Mouse (Mus musculus) hindbrain, embryonic 11.5 days (tissue): Measurements from ENCODE around the gene Fn1. TPM values are rescaled to one million over a fixed set of nuclear protein-coding genes. Genes with fewer than 3 reads are reported as not detected.
A peak's percentile ranks its signal among the peaks of the same experiment; 100 is the strongest.

ENCODE experiments used
- ATAC-seq: fragments of 200-750 bp; cut with Nextera tagmentation; 2 replicates; pipeline ENCODE4 v1.8.0; 2017; ENCODE audit warnings: mild to moderate bottlenecking, moderate TSS enrichment, moderate library complexity; ENCODE audit not compliant: low FRiP score
- DNase-seq: peaks from one replicate; pipeline ENCODE4 v3.0.0-alpha.2; 2015; ENCODE audit warnings: low spot score
- H3K27ac ChIP-seq: fragments of 300-500 bp; sonication (generic); 2 replicates; pipeline ENCODE4 v1.5.1; 2014; ENCODE audit warnings: mild to moderate bottlenecking, low read depth, low read length
- H3K27me3 ChIP-seq: fragments of 300-500 bp; sonication (generic); 2 replicates; pipeline ENCODE4 v1.6.1; 2014; ENCODE audit warnings: mild to moderate bottlenecking, low read length, moderate library complexity, mixed read lengths; ENCODE audit not compliant: control insufficient read depth, insufficient read depth
- H3K36me3 ChIP-seq: fragments of 300-500 bp; sonication (generic); 2 replicates; pipeline ENCODE4 v1.6.1; 2014; ENCODE audit warnings: mild to moderate bottlenecking, low read length, moderate library complexity, mixed read lengths; ENCODE audit not compliant: control insufficient read depth, insufficient read depth
- H3K4me1 ChIP-seq: fragments of 300-500 bp; sonication (generic); replicated peaks from 2 replicates; pipeline ENCODE4 v1.6.1; 2014; ENCODE audit warnings: low read length, mixed read lengths; ENCODE audit not compliant: control insufficient read depth, insufficient read depth
- H3K4me2 ChIP-seq: fragments of 300-500 bp; sonication (generic); replicated peaks from 2 replicates; pipeline ENCODE4 v1.6.1; 2014; ENCODE audit warnings: mild to moderate bottlenecking, low read depth, low read length
- H3K4me3 ChIP-seq: fragments of 300-500 bp; sonication (generic); 2 replicates; pipeline ENCODE4 v1.5.1; 2014; ENCODE audit warnings: low read depth, low read length
- H3K9ac ChIP-seq: fragments of 300-500 bp; sonication (generic); 2 replicates; pipeline ENCODE4 v1.6.1; 2014; ENCODE audit warnings: low read depth, low read length
- H3K9me3 ChIP-seq: fragments of 300-500 bp; sonication (generic); 2 replicates; pipeline ENCODE4 v1.6.1; 2016; ENCODE audit warnings: low read length; ENCODE audit not compliant: control insufficient read depth
- WGBS: fragments of 180-500 bp; shearing (Covaris S2); extraction: QIAGEN DNeasy Blood & Tissue Kit; methylation state at CpG from one replicate; pipeline ENCODE4 v1.1.7; 2014; 5-methylcytosine and 5-hydroxymethylcytosine counted together
- polyA plus RNA-seq: library from polyadenylated mRNA; unstranded; fragments of >200 nt; fragmentation: Nextera tagmentation; extraction: Ambion mirVana; gene quantifications from 2 replicates; pipeline ENCODE4 v1.2.1, GENCODE M21; 2014

Gene Fn1
- polyA plus RNA-seq = 80.2 and 85.4 TPM in 2 replicates

GRCm38 (mm10) chr1:71652551-71653399 lies at the start of gene Fn1:
Gene Fn1, minus strand, starts transcription at chr1:71653200.
- no peaks in the 10 kb centered on the region for H3K9me3 ChIP-seq
- H3K27me3 ChIP-seq = no peaks in the 10 kb centered on the region
- H3K4me3 ChIP-seq = peak within 1 kb of the TSS; percentile 81
- H3K4me1 ChIP-seq = 0 out of 2 replicates have a peak, but pooled peaks cover 5% of the 10 kb centered on the region
- peak within 1 kb of the TSS; percentile 86 for H3K9ac ChIP-seq
- DNase-seq (peak; percentile 95), ATAC-seq (peak; percentile 96)
- peak within 1 kb of the TSS; percentile 84 for H3K27ac ChIP-seq
- under 1% methylated on average over 63 of the region's 63 CpGs for WGBS
- no peaks in the 10 kb centered on the region for H3K36me3 ChIP-seq
- H3K4me2 ChIP-seq = peak within 1 kb of the TSS; percentile 74

- DNase-seq = no peak
- no peak for ATAC-seq
- Histone ChIP-seq H3K36me3 (no peaks in the 10 kb centered on the region), H3K4me2 (no peak overlapping the region), H3K27ac (no peak overlapping the region), H3K9me3 (no peaks in the 10 kb centered on the region), H3K4me3 (no peak overlapping the region), H3K9ac (no peak overlapping the region), H3K27me3 (no peaks in the 10 kb centered on the region), H3K4me1 (no peaks in the 10 kb centered on the region)
- WGBS = 83% methylated on average over 3 of the region's 3 CpGs
These were observed 43.1 kb upstream of the Fn1 start for GRCm38 (mm10) chr1:71696093-71696492.

DNA sequence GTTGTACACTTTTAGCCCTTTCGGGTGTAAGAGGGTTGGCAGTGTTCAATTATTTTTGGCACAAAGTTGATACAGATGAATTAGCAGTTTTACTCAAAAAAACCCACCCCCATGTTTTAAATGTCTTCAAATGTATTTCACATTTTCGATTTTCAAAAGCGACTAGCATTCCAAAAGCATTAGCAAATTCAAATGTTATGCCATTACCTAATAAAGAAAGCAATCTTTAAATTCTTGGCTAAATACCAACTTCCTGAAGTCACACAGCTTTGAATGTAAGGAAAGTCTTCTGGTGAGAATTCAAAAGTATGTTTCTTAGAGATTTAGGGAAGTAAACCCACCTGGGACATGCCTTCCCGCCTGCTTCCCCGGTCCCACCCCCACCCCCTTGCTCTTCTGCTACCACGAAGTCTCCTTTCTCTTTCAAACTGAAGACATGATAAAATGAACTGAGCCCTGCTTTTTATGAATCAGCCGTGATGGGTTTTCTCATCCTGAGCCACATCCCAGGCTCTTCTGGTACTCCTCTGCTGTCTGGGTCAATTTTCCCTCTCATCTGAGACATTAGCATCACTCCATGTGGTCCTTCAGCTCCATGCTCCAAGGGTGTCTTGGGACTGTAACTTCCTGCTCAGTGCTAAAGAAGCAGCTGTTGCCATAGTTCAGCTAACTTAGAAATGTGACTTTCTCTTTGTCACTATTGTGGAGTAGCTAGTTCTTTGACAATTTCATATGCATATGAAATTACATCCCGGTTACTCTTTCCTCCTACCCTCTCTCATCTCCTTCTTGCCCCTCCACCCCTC lies 38.7 kb upstream of the Fn1 start:
- Histone ChIP-seq H3K27me3 (no peaks in the 10 kb centered on the region), H3K4me2 (no peak overlapping the region), H3K27ac (no peak overlapping the region), H3K9me3 (no peaks in the 10 kb centered on the region), H3K9ac (no peak overlapping the region), H3K4me1 (no peaks in the 10 kb centered on the region), H3K4me3 (no peak overlapping the region), H3K36me3 (no peaks in the 10 kb centered on the region)
- DNase-seq = no peak
- WGBS = 73% methylated on average over 8 of the region's 8 CpGs
- ATAC-seq = no peak

DNA sequence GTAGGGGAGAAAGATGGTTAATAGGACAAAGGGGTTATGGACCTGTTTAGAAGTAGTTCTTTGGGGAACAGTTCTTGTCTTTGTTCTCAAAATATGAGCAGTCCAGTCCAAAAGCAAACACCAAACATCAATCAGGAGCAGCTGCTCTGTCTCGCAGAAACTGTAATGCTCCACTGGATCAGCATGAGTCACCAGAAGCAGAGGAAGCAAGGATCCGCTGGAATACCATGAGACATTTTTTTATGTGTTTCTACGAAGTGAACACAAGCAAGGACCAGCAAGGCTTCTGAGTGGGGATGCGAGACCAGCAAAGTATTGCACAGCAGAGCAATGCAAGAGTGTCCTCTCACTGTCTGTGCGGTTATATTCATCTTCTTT lies 35.9 kb upstream of the Fn1 start:
- no peak overlapping the region for H3K4me2 ChIP-seq
- H3K9ac ChIP-seq = no peak overlapping the region
- no peak overlapping the region for H3K27ac ChIP-seq
- no peak for ATAC-seq
- no peaks in the 10 kb centered on the region for H3K27me3 ChIP-seq
- no peak overlapping the region for H3K4me3 ChIP-seq
- no peaks in the 10 kb centered on the region for H3K36me3 ChIP-seq
- no peaks in the 10 kb centered on the region for H3K4me1 ChIP-seq
- 92% methylated on average over 5 of the region's 5 CpGs for WGBS
- no peaks in the 10 kb centered on the region for H3K9me3 ChIP-seq
- DNase-seq = no peak

DNA sequence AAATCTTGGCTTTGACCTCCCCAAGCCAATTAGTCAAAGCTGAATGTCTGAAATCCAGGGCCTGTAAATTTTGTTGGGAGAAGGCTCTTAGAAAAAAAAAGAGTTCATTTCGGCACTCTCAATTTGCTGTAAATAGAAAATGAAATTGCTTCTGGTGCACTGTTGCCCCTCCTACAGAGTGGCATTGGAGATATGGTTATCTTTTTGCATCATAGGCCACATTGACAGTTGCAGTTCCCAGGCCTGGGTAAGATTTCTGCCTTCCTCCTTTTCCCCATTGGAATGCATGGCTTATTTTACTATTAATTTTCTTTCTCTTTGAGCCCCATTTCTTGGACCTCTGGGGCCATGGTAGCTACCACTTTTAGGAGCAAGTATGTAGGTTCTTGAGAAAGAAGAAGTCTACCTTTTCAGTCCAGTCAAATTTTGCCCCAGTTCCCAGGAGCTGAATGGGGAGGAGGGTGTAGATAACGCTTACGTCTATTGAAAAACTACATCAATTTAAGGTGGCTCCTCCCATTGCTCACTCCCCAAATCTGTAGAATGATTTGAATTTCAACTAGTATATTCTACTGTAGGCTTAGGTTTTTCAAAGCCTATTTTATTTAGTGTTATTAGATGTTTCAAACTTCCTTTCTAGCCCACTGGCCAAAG lies 35.4 kb upstream of the Fn1 start:
- Histone ChIP-seq H3K9me3 (no peaks in the 10 kb centered on the region), H3K27ac (no peak overlapping the region), H3K4me2 (no peak overlapping the region), H3K4me3 (no peak overlapping the region), H3K27me3 (no peaks in the 10 kb centered on the region), H3K36me3 (no peaks in the 10 kb centered on the region), H3K4me1 (no peaks in the 10 kb centered on the region), H3K9ac (no peak overlapping the region)
- ATAC-seq (no peak), DNase-seq (no peak)
- 97% methylated on average over 3 of the region's 3 CpGs for WGBS

DNA sequence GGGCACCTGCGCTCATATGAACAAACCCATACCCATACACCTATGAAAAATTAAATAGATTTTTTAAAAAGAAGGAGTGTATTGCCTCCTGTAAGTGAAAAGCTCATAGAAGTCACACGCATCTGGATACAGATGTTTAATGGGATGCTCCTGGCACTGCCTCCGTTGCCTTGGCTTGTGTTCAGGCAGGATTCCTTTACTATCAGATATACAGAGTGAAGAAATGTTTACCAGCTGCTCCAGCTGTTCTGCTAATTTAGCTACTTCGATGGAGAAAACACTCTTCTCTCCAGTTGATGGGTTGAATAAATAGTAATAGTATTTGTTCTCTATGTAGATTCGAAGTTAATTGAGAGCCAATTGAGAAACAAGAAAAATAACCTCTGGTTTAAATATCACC lies 33.8 kb upstream of the Fn1 start:
- Histone ChIP-seq H3K27me3 (no peaks in the 10 kb centered on the region), H3K27ac (no peak overlapping the region), H3K9ac (no peak overlapping the region), H3K4me2 (no peak overlapping the region), H3K4me3 (no peak overlapping the region), H3K9me3 (no peaks in the 10 kb centered on the region), H3K36me3 (no peaks in the 10 kb centered on the region), H3K4me1 (no peaks in the 10 kb centered on the region)
- DNase-seq (no peak), ATAC-seq (no peak)
- 85% methylated on average over 5 of the region's 5 CpGs for WGBS

DNA sequence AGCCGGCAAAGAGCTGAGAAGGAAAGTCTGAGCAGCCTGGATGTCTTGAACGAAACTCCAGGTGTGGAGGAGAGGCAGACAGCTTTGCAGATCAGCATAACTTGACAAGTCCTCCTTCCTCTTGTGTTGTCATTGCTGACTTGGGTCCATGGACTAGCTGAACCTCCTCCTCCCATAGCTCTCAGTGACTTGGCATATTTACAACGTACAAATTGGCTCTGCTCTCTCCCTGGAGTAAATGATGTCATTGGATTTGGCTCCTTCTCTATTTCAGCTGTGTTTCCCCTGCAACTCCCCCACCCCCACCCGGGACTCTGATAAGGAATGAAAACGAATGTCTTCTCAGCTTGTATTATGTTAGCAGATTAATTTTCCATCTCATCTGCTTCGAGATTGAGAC lies 30.7 kb upstream of the Fn1 start:
- H3K36me3 ChIP-seq = no peaks in the 10 kb centered on the region
- H3K4me2 ChIP-seq = no peak overlapping the region
- H3K9me3 ChIP-seq = no peaks in the 10 kb centered on the region
- H3K4me1 ChIP-seq = no peaks in the 10 kb centered on the region
- H3K27me3 ChIP-seq = no peaks in the 10 kb centered on the region
- WGBS = 79% methylated on average over 6 of the region's 6 CpGs
- no peak overlapping the region for H3K27ac ChIP-seq
- no peak overlapping the region for H3K4me3 ChIP-seq
- H3K9ac ChIP-seq = no peak overlapping the region
- ATAC-seq = no peak
- no peak for DNase-seq

DNA sequence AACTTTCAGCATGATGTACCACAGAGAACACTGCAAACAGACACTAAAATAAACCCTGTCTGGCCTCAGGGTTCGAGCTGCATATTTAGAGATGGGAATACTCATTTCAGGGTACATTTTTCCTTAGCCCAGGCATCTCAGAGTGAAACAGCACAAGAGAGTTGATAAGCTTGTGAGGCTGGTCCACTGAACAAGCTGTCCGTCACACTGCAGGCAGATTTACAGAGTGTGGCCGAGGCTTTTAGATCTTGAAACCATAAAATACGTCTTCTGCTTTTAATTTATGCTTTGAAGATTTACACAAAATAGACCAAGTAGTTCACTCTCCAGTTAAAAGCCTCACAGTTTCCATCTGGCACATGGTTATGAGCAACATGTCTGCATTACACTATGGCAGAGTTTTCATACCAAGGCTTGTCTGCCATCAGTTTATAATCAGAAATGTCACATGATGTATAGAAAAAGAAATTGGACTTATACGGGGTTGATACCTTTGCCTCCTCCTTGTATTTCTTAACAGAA lies 29.3 kb upstream of the Fn1 start:
- Histone ChIP-seq H3K4me1 (no peaks in the 10 kb centered on the region), H3K4me3 (no peak overlapping the region), H3K4me2 (no peak overlapping the region), H3K27me3 (no peaks in the 10 kb centered on the region), H3K9me3 (no peaks in the 10 kb centered on the region), H3K27ac (no peak overlapping the region), H3K9ac (no peak overlapping the region), H3K36me3 (no peaks in the 10 kb centered on the region)
- ATAC-seq (no peak), DNase-seq (no peak)
- 67% methylated on average over 5 of the region's 5 CpGs for WGBS
